Mouse (Mus musculus): ENCODE measurements at regions not wholly inside any gene's neighbourhood (a gene's known extent, or its start where the extent isn't known, plus 50 kb on each side); places are given as distances from the start of the nearest gene placed in this dataset.
A peak's percentile ranks its signal among the peaks of the same experiment; 100 is the strongest.

DNA sequence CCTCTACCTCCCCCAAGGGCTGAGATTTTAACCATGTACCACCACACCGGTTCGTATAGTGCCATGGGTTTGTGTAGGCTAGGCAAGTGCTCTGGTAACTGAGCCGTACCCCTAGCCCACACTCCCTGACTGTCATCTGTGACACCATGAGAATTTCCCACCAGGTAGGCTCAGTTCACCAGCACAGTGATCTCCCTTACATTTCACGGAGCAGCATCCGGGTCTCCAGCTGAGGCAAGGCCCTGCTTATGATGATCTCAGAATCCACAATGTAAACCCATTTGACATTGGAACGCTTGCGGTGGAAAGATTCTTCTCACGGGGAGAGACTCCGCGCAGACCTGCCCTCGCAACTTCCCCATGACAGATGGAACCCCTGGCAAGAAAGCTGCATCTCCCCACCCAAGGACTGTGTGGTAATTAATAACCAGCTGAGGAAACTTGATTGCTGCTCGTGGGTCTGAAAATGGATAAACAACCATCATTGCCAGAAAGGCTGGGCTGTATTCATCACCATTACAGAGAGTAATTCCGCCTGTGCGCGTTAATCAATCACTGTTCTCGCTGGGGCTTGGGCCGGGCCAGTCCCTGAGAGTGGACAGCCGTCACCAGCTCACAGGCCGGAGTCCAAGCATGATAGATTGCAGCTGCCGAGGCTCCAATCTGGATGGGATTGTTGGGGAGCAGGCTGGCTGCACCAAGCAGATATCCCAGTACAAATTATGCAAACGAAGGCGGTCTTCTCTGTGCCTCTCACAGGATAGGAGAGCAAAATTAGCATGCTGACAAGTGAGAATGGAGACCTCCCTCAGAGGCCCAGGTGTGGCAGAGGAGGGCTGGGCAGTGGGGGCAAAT lies 492.3 kb downstream of the Fam19a5 start:
- no peak for DNase-seq (ENCODE audit: low spot score)

DNA sequence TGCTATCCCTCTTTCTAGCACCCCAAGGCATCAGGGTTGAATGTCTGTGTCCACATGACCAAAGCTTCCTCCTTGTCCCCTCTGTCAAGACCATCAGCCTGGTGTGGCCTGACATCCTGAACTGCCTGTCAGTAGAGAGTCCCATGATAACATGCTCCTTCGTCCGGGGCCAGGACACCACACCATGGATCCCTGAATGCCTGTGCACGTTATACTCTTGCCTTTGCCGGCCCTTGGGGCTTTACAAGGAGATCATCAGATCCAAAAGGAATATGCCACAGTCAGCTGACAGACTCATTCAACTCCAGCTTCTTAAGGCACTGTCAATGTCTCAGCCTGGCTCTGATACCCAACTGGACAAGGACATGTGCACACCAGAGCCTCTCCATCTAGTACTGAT lies 493.5 kb downstream of the Fam19a5 start:
- no peak for DNase-seq (ENCODE audit: low spot score)

DNA sequence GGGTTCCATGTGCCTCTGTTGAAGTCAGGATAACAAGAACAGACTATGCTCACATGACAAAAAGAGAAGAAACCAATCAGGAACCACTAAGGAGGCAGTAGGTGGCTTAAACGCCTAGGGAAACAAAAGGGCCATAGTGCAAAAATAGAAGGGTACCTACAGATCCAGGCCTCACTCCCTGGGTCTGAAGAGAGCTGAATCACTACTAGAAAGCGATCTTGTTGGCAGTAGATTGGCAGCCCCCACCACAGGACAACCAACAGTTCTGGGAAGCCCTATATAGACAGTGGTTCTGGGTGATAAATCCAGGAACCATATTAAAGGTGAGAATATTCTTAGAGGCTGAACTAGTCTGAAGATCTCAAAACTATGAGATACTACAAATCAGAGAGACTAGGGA lies 498.7 kb downstream of the Fam19a5 start:
- DNase-seq (ENCODE audit: low spot score) = no peak

DNA sequence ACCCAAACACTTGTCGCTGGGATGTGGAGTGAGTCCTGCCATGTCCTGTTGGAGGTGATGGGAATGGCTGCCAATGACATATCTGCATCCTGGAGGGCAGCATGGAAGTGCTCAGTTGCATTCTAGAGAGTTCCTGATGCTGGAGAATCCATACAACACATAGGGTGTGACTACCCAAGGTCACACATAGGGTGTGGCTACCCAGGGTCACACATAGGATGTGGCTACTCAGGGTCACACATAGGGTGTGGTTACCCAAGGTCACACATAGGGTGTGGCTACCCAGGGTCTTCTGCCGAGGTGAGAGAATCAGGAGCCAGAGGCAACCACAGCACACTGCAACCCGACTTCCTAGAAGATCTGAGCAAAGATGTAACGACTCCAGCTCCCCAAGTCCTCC lies 514.0 kb downstream of the Fam19a5 start:
- no peak for DNase-seq (ENCODE audit: low spot score)

DNA sequence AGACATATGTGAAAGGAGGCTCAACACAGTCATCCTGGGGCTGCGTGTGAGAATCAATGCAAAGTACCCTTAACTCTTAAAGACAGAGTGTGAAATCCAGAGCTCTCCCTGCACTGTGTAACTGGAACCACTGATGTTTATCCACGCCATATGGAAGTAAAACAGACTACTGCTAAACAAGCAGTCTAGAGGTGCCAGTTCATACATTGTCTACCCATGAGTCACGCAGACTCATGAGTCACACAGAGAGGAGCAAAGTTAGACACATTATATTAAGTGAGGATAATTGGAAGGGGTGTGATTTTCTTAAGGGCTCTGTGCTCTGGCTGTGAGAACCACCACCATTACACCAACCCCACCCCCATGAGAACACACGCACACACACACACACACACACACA lies 516.8 kb downstream of the Fam19a5 start:
- no peak for DNase-seq (ENCODE audit: low spot score)

DNA sequence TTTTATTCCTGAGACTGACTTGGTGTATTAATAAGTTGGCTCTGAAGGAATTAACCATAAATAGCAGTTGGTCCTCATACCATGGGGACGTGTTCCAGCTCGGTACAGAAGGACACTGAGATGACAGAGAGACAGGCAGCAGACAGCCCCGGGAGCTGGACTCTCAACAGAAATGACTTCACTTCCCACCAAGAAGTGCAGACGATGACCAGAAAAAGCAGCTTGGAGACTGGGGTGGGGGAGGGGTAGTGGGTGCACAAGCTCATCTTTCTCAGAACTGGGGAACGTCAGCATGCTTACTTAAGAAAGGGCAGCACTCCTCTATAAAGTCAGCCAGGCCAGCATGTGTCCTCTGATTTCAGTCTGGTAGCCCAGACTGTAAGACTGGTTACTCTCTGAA lies 518.9 kb downstream of the Fam19a5 start:
- no peak for DNase-seq (ENCODE audit: low spot score)

DNA sequence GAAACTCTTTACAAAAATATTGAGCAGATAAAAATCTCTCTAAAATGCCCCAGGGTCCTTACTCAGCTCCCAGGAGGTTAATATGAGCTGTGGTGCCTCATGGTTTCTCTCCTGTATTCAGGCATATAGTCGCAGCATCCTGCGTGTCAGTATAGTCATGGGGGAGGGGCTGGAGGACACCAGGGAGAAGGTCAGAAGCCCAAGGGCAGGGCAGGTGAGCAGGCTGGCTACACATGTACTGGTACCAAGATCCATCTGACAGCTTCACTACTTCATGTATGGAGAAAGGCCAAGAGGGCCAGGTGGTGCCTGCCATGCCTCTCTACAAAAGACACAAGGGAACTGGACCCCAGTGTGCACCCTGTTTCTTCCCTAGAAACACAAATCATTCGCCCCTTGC lies 524.4 kb downstream of the Fam19a5 start:
- no peak for DNase-seq (ENCODE audit: low spot score)

DNA sequence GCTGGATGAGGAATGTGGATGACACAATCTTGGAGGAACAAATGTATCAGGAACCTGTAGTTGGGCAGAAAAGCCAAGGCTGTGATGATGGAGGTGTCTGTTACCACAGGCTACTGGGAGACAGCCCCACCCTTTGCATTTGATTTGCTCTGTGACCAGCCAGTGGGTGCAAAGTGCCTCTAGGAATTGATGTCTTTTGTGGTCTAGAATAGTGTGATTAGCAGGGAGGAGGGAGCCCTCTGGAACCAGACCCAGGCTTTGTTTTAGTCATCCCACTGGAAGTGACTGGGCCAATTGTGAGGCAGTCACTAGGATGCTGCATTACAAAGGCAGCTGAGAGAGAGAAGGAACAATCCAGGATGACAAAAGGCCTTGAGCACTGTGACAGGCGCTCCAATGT lies 527.4 kb upstream of the Zdhhc25 start:
- no peak for DNase-seq (ENCODE audit: low spot score)

DNA sequence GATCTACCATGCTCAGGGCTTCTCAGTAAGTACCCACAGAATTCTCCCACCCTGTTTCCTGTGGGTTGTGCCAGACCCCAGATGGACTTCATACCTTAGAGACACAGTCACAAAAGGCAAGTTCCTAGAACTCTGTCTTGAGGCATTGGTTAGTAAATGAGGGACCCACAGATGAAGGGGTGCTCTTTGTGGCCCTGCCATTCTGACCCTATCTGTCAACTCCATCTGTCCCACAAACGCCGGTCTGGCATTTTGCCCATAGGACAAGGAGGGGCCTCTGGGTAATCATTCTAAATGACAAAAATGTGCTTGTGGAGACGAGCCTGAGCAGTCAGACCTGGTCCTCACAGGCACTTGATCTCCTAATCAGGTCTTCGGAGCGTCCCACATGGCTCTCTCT lies 516.2 kb upstream of the Zdhhc25 start:
- DNase-seq (ENCODE audit: low spot score) = no peak

DNA sequence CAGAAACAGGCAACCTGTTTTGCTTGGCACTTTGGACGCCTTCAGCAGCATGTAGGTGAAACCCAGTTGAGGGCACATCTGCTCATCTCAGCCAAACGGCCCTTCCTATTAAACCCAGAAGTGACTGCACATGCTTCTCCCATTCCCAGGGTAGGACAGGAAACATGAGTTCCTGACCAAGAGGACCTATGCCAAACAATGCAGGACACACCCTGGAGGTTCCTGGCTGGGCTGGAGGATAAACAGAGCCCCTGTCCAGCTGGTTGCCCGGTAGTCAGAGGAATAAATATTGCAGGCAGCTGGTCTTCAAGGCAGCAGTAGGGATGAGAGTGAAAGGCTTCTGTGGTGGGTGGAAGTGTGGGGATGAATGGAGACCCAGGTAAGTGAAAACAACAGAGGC lies 514.5 kb upstream of the Zdhhc25 start:
- DNase-seq (ENCODE audit: low spot score) = no peak

DNA sequence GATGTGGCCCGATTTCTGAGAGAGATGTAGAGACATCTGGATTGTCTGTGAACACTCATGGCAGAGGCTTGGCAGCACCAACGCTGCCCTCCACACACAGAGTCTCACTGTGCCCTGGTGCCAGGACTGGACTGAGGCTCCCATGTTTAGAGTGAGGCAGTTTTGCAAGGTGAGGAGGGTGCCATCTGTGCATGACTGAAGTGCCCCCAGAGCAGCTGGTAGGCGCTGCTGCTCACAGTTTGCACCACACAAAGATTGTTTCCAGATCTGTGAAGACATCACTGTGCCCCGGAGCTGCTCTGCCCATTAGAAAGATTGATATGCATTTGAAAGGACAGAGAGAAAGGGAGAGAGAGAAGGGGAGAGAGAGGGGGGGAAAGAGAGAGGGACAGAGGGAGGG lies 510.6 kb upstream of the Zdhhc25 start:
- DNase-seq (ENCODE audit: low spot score) = no peak

DNA sequence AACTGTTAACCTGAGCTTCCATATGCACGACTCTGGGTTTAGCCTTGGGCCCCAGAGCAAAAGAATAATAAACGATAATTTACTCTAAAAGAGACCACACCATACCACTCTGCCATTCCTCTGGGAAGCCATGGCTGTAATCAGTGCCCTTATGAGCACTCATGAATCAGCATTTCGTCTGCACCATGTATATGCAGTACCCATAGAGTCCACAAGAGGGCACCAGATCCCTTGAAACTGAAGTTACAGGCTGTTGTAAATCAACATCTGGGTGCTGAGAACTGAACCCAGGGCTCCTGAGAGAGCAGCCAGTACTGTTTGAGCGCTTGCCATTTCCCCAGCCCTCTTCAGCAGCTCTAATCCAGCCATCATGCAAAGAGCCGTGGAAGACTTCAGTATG lies 508.7 kb upstream of the Zdhhc25 start:
- DNase-seq (ENCODE audit: low spot score) = no peak

DNA sequence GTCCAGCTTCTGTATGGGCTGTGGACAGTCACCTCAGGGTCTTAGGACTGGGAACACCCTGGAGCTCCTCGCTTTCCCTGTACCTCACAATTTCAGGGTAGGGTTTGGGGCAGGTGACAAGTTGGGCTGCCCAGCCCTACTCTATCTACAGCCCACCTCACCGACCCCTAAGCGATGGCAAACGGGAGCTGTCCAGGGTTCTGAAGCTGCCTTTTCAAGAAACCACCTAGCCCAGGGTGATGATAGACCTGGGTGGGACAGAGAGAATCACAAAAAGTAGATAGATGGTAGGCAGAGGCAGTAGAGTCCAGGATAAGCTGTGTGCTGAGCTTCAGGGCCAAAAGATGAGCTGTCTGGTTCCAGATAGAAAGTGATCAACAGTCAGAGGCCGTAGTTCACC lies 479.7 kb upstream of the Zdhhc25 start:
- no peak for DNase-seq (ENCODE audit: low spot score)

DNA sequence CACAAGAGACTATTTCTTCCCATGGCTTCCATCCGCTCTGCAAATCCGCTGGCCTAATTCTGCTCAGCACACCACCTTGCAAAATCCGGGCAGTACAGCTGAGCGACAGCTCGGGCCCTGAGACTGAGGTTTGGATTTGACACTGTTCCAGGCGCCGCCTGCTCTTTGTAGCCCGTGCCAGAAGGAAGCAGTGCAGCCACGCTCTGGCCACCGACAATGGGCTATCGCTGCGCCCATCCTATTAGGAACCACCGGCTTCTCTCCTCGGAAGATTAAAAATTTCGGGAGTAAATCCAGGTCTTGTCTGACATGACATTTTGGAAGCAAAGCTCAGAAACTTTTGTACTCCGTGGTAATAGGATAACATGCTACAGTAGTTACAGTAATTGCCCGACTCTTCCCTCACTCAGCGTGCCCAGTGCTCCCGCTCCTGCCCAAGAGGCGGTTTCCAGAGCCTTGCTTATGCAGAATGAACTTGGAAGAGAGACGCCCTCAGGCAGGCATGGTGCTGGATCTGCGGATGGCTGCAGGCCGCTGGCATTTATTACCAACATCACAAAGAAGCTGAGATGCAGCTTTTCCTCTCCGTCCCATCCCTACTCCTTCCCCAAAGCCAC lies 476.1 kb upstream of the Zdhhc25 start:
- no peak for DNase-seq (ENCODE audit: low spot score)

DNA sequence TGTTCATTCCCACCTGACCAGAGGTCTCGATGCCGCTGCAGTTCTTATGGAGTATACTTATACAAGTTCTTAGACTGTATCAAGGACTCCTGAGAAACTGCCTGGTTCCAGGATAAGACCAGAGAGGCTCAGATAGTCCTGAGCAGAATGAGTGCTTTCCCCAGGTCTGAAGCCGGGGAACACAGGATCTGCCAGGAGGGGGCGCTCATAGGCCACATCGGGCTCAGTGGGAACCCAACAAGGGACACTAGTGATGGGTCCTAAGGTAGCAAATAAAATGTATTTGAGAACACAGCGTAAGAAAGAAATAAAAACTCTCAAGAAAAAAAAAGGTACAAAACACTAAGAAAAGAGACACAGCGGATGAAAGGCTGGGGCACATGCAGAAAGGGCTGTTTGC lies 454.0 kb upstream of the Zdhhc25 start:
- DNase-seq (ENCODE audit: low spot score) = no peak

DNA sequence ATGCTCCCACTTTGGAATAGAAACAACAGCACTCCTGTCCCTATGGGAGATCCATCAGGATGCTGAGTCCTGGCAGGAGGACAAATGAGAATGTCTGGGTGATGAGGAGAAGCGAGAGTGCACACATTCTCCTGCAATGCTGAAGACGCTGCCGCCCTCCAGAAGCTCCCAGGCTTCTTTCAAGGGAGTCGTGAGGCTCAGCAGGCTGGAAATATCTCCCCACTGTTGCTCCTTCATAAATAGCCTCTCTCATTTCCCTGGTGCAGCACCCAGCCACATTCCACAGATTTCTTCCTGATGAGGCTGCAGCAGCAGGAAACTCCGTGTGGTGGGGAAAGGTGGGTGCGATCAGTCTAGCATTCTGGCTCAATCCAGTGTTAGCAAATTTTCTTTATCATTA lies 448.9 kb upstream of the Zdhhc25 start:
- no peak for DNase-seq (ENCODE audit: low spot score)

DNA sequence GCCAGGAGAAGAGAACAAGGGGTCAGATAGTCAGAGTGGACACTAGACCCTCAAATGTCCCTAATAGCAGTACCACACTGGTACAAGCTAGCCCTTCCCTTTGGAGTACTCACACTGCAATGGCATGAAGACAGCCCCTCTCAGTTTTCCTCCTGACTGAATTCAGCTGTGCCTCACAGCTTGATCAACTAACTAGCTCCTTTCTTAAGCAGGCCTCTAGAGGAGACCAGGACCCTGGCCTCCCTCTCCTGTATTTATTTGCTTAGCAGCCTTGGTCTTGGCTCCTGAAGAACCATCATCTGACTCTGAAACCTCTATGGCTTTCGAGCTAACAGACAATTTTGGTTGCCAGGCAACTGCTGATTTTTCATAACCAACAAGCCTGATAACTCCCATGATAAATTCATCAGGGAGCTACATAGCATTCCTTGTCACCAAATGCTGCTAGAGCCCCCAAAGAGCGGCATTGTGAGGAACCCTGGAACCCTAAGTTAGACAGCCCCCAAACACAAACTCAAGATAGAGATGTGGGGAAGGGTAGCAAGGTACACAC lies 440.4 kb upstream of the Zdhhc25 start:
- no peak for DNase-seq (ENCODE audit: low spot score)

DNA sequence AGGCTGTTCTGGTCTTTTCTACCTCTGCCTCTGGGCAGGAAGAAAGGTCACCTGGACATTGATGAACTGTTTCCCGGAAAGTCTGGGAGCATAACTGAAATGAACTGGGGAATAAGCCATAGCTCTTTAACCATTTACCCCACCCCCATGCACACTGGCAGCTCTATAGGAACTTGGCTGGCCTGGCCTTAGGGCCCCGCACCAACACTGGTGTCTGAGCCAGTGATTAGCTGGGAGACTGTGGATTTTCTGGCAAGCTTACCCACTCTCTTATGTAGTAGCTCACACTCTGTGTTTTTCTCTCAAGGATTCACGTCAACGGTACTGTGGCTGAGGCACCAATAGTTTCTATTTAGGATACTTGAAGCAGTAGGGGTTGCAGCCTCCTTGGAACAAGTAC lies 439.8 kb upstream of the Zdhhc25 start:
- no peak for DNase-seq (ENCODE audit: low spot score)

DNA sequence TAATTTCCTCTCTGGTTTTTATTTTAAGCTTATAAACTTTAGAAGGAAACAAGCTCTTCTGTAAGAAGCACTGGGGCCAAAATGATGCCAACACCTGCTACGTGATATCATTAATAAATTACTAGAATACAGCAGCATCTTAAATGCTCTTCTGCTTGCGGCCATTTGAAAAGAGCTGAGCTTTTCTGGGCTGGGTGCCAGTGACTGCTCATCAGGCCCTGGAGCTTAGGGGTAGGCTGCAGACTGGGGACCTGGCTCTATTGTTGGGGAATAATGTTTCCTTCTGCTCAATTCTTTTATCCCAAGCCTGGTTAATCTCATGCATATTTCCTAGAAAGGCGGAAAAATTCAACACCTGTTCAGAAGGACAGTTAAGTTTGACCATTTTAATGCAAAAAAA lies 436.7 kb upstream of the Zdhhc25 start:
- no peak for DNase-seq (ENCODE audit: low spot score)

DNA sequence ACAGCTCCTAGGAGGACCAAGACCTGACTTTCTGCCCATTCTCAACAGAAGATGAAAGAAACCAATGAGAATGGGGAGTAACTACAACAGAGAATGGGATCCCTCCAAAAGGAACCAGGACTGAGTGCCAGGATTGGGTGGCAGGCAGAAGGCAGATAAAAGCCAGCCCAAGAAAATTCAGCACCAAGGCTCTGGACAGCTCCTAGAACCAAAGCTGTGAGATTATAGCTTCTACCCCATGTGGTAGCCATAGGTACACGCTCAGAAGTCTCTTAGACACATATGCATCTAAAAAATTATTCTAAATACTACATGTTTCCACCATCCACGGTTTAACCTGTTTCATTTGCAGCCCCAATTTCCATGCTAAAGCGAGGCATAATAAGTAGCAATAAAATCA lies 425.8 kb upstream of the Zdhhc25 start:
- DNase-seq (ENCODE audit: low spot score) = peak; percentile 3

DNA sequence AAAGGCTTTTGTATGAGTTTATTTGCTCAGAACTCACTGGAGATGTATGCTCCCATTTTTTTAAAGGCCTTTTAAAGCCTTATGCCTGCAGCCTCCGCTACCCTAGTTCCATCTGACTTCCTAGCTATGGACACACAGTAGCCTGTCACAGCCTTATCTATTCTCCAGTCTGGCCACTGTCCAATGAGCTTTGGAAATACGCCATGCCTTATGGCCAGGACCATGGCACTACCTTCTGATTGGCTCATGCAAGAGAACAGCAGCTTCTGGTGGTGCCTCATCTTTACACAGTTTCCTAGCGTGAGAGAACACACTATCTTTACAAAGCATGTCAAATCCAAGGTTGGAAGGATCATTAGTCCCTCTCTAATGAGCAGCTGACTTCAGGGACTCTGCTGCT lies 424.1 kb upstream of the Zdhhc25 start:
- DNase-seq (ENCODE audit: low spot score) = no peak

DNA sequence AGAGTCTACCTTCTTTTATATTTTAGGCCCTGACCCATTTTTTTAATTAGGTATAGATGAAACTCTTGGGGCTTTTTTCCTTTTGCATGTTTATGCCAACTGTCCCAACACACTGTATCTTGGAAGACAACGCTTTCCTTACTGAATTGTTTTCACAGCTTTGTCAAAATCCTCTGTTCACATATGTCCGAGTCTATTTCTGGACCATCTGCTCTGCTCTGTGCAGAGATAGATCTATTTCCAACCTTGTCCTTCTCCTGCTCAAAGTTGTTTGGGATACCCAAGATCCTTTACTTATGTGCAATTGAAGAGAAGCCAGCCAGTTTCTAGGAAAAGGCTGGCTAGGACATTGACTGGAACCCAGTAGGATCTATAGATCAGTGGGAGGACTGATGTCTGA lies 403.6 kb upstream of the Zdhhc25 start:
- DNase-seq (ENCODE audit: low spot score) = no peak

DNA sequence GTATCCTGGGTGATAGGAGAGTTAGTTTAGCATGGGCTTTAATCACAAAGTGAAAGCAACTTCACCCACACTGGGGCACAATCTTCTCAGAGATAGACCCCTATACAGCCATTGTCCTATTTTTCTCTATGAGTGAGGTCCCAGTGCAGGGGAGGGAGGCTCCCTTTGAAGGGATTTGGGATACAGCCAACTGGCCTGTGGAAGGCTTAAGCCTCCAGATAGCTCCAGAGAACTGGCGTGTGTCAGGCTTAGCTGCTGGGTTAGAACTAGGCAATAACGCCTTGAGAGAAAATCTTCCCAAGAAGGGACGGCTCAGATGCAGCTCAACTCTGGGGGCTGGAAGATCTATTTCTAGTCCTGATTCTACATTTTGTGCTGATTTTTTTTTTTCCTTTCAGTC lies 397.4 kb upstream of the Zdhhc25 start:
- DNase-seq (ENCODE audit: low spot score) = no peak

DNA sequence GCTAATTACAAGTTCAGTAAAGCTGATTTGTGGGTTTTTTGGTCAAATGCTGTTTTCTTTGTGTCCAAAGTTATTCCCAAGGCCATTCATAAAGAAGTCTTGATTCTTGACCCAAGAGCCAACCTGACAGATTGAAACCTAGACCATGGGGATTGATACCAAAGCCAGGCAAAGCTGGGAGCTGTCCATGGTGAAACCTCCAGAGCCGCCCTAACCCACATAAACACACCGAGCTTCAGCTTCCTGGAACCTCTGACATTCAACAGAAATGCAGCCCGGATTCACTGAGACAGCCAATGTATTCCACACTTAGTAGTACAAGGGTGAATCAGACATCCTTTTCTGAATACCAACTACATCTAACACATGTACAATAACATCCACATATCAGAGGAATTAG lies 386.7 kb upstream of the Zdhhc25 start:
- DNase-seq (ENCODE audit: low spot score) = no peak

Data from adipocyte (in vitro differentiated cells).